Mouse (Mus musculus): ENCODE results near the gene Col16a1. TPM values are rescaled to one million over a fixed set of nuclear protein-coding genes. Genes with fewer than 3 reads are reported as not detected.

The Col16a1 gene
- total and polyA plus RNA-seq, 3 experiments: 0.25 to 0.50 TPM; not detected in 1

GRCm38 (mm10) chr4:130081345-130082190 lies 33.9 kb downstream of the Col16a1 start:
- Histone ChIP-seq H3K9me3 (replicated peaks; ENCODE audit: insufficient read depth, low read length) (no peaks in the 10 kb centered on the region), H3K4me3 (ENCODE audit: control insufficient read depth in 1 of 2, insufficient read depth in 1 of 2, low read depth in 2 of 2, low read length in 2 of 2) (no peak overlapping the region), H3K9ac (ENCODE audit: control insufficient read depth, low read depth, low read length, poor library complexity, severe bottlenecking) (no peak overlapping the region), H3K36me3 (ENCODE audit: control insufficient read depth in 1 of 2, insufficient read depth in 2 of 2, low read length in 2 of 2) (no peaks in the 10 kb centered on the region), H3K27me3 (ENCODE audit: control insufficient read depth in 1 of 2, insufficient read depth in 2 of 2, low read length in 2 of 2) (peaks cover 0 to 2% of the 10 kb centered on the region in 2 experiments; a peak in 3 of 4 replicates), H3K79me2 (ENCODE audit: control insufficient read depth, insufficient read depth, low read length, poor library complexity) (no peaks in the 10 kb centered on the region), H3K4me1 (ENCODE audit: control insufficient read depth in 1 of 2, insufficient read depth in 2 of 2, low read length in 2 of 2) (no peaks in the 10 kb centered on the region), H3K27ac (ENCODE audit: control insufficient read depth, low read depth, low read length) (no peak overlapping the region)
- no peak for DNase-seq (ENCODE audit: low read depth, low spot score)
- no peak for TF ChIP-seq NRF1 (IDR thresholded peaks at IDR 0.05; ENCODE audit: insufficient read depth, low read depth, low read length, poor library complexity, severe bottlenecking)

GRCm38 (mm10) chr4:130082211-130082610 lies 34.6 kb downstream of the Col16a1 start:
- no peak overlapping the region for H3K27ac ChIP-seq (ENCODE audit: control insufficient read depth, low read depth, low read length)
- H3K9me3 ChIP-seq (replicated peaks; ENCODE audit: insufficient read depth, low read length): no peaks in the 10 kb centered on the region
- H3K4me3 ChIP-seq (ENCODE audit: control insufficient read depth in 1 of 2, insufficient read depth in 1 of 2, low read depth in 2 of 2, low read length in 2 of 2): no peak overlapping the region
- H3K9ac ChIP-seq (ENCODE audit: control insufficient read depth, low read depth, low read length, poor library complexity, severe bottlenecking): no peak overlapping the region
- no peaks in the 10 kb centered on the region for H3K79me2 ChIP-seq (ENCODE audit: control insufficient read depth, insufficient read depth, low read length, poor library complexity)
- no peaks in the 10 kb centered on the region for H3K36me3 ChIP-seq (ENCODE audit: control insufficient read depth in 1 of 2, insufficient read depth in 2 of 2, low read length in 2 of 2)
- H3K27me3 ChIP-seq (ENCODE audit: control insufficient read depth in 1 of 2, insufficient read depth in 2 of 2, low read length in 2 of 2): peaks cover 0 to 2% of the 10 kb centered on the region in 2 experiments; a peak in 3 of 4 replicates
- no peaks in the 10 kb centered on the region for H3K4me1 ChIP-seq (ENCODE audit: control insufficient read depth in 1 of 2, insufficient read depth in 2 of 2, low read length in 2 of 2)
- TF ChIP-seq CHD1 (IDR thresholded peaks at IDR 0.05; ENCODE audit: low read depth, low read length) (no peak), POLR2A (IDR thresholded peaks at IDR 0.05; ENCODE audit: control insufficient read depth in 1 of 2, insufficient read depth in 1 of 2, low read depth in 1 of 2, low read length in 2 of 2, poor library complexity in 1 of 2) (no peak), ZKSCAN1 (IDR thresholded peaks at IDR 0.05; ENCODE audit: low read depth, low read length) (no peak), RAD21 (IDR thresholded peaks at IDR 0.05; ENCODE audit: low read depth, low read length) (no peak), TBP (IDR thresholded peaks at IDR 0.05; ENCODE audit: low read depth, low read length) (no peak), CTCF (IDR thresholded peaks at IDR 0.05 in 2 of 3, conservative IDR thresholded peaks at IDR 0.05 in 1 of 3; ENCODE audit: control insufficient read depth in 1 of 3, insufficient read depth in 1 of 3, low read depth in 2 of 3, low read length in 3 of 3, poor library complexity in 1 of 3, severe bottlenecking in 1 of 3) (no peak), MAX (IDR thresholded peaks at IDR 0.05; ENCODE audit: low read length) (no peak), EP300 (IDR thresholded peaks at IDR 0.05; ENCODE audit: low read depth in 1 of 2, low read length in 2 of 2) (no peak), SMC3 (IDR thresholded peaks at IDR 0.05; ENCODE audit: low read depth, low read length) (no peak), HCFC1 (IDR thresholded peaks at IDR 0.05; ENCODE audit: low read depth, low read length) (no peak), JUND (IDR thresholded peaks at IDR 0.05; ENCODE audit: low read depth, low read length) (no peak), POLR2AphosphoS2 (IDR thresholded peaks at IDR 0.05; ENCODE audit: low read length) (no peak), MYC (IDR thresholded peaks at IDR 0.05; ENCODE audit: low read depth, low read length) (no peak), RCOR1 (IDR thresholded peaks at IDR 0.05; ENCODE audit: low read depth, low read length) (no peak), MXI1 (IDR thresholded peaks at IDR 0.05; ENCODE audit: low read depth, low read length) (no peak), ZC3H11A (IDR thresholded peaks at IDR 0.05; ENCODE audit: low read depth, low read length) (no peak), CHD2 (IDR thresholded peaks at IDR 0.05; ENCODE audit: low read length) (no peak)
- no peak for DNase-seq (ENCODE audit: low read depth, low spot score)
